ENCODE assay signal across 29 mouse cellular contexts in the genomic region with DNA sequence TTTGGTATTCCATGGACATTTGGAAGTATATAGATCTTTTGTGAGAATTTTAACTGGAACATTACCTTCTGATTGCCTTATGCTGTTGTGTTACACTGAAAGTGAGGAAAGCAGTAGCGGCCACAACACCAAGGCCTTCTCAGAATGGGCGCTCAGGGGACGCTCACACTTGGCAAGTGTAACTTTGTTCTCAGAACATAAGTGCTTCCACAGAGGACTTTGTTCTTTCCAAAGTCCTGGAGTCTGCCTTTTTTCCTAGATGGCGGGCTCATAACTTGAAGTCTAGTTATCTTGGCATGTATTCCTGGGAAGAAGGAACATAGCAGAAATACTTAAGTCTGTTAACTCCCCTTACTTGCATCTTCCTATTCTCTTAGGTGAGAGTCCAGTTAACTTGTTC. TPM values are rescaled to one million over a fixed set of nuclear protein-coding genes. Genes with fewer than 3 reads are reported as not detected.
DNase-seq lines count a peak whose midpoint lies in the region; ATAC-seq and TF ChIP-seq lines count a peak whose summit lies in the region.
"Had no signal": no experiment of that assay in that cellular context is flagged by ENCODE, and none has a peak within 500 bp of the region (broad histone marks: within the 10 kb centered on the region; RNA-seq: fewer than 3 reads in every experiment).

No protein-coding gene starts in this region.

- H3K27ac ChIP-seq in kidney, adult 2 months (ENCODE audit: insufficient read depth, low read depth, low read length): no peak overlapping the region
- H3K27ac ChIP-seq in kidney, embryonic 15.5 days: no peak overlapping the region
- H3K27ac ChIP-seq in midbrain, embryonic 11.5 days (ENCODE audit: low read depth, low read length): no peak overlapping the region
- H3K27ac ChIP-seq in midbrain, embryonic 13.5 days: no peak overlapping the region
- H3K27ac ChIP-seq: embryonic facial prominence, embryonic 10.5 days; embryonic facial prominence, embryonic 15.5 days; forebrain, embryonic 12.5 days; heart, embryonic 10.5 days; heart, embryonic 15.5 days; kidney, postnatal 0 days; lung, embryonic 15.5 days; midbrain, embryonic 10.5 days; neural tube, embryonic 13.5 days had no signal

- DNase-seq in heart, adult 11 months: peak; percentile 66
- DNase-seq in heart, adult 18-20 months: no peak
- peak; percentile 89 for DNase-seq in kidney, adult 2 months
- peak; percentile 53 for DNase-seq in midbrain, embryonic 11.5 days (ENCODE audit: low spot score, missing footprints)
- DNase-seq in urinary bladder, postnatal 36 days (ENCODE audit: low spot score in 2 of 2): no peak
- DNase-seq: cerebellum, adult 8-10 months; forebrain, postnatal 0 days; layer of hippocampus, postnatal 36 days; left cerebral cortex, postnatal 4 days; liver; thymus, postnatal 4 days had no signal

- H3K4me3 ChIP-seq in kidney, adult 2 months (ENCODE audit: insufficient read depth, low read depth, low read length): no peak overlapping the region
- no peak overlapping the region for H3K4me3 ChIP-seq in kidney, embryonic 15.5 days (replicated peaks)
- no peak overlapping the region for H3K4me3 ChIP-seq in midbrain, embryonic 11.5 days (ENCODE audit: low read depth, low read length)
- H3K4me3 ChIP-seq in midbrain, embryonic 13.5 days (replicated peaks): no peak overlapping the region
- H3K4me3 ChIP-seq: embryonic facial prominence, embryonic 10.5 days; embryonic facial prominence, embryonic 15.5 days; forebrain, embryonic 12.5 days; heart, embryonic 10.5 days; heart, embryonic 15.5 days; lung, embryonic 15.5 days; midbrain, embryonic 10.5 days; myocyte; neural tube, embryonic 13.5 days had no signal

- H3K4me2 ChIP-seq in kidney, embryonic 15.5 days: no peak overlapping the region
- H3K4me2 ChIP-seq in midbrain, embryonic 11.5 days: no peak overlapping the region
- no peak overlapping the region for H3K4me2 ChIP-seq in midbrain, embryonic 13.5 days (replicated peaks)
- H3K4me2 ChIP-seq: embryonic facial prominence, embryonic 15.5 days; forebrain, embryonic 12.5 days; heart, embryonic 15.5 days; lung, embryonic 15.5 days; neural tube, embryonic 13.5 days had no signal

- no peak for ATAC-seq in kidney, embryonic 15.5 days (replicated peaks; ENCODE audit: low FRiP score)
- ATAC-seq in midbrain, embryonic 11.5 days (ENCODE audit: low FRiP score): no peak
- no peak for ATAC-seq in midbrain, embryonic 13.5 days
- ATAC-seq: forebrain, postnatal 0 days had no signal

- H3K27me3 ChIP-seq in kidney, adult 2 months (replicated peaks; ENCODE audit: control insufficient read depth, insufficient read depth, low read length): no peaks in the 10 kb centered on the region
- no peaks in the 10 kb centered on the region for H3K27me3 ChIP-seq in kidney, embryonic 15.5 days
- no peaks in the 10 kb centered on the region for H3K27me3 ChIP-seq in midbrain, embryonic 11.5 days (ENCODE audit: control insufficient read depth, insufficient read depth, low read length)
- no peaks in the 10 kb centered on the region for H3K27me3 ChIP-seq in midbrain, embryonic 13.5 days
- H3K27me3 ChIP-seq: embryonic facial prominence, embryonic 15.5 days; forebrain, embryonic 12.5 days; heart, embryonic 15.5 days; lung, embryonic 15.5 days; neural tube, embryonic 13.5 days had no signal

- peaks cover 42% of the 10 kb centered on the region for H3K4me1 ChIP-seq in kidney, adult 2 months (ENCODE audit: control insufficient read depth, insufficient read depth, low read length)
- H3K4me1 ChIP-seq in kidney, embryonic 15.5 days: peaks cover 57% of the 10 kb centered on the region
- H3K4me1 ChIP-seq in midbrain, embryonic 11.5 days (ENCODE audit: control insufficient read depth, insufficient read depth, low read length): peaks cover 17% of the 10 kb centered on the region
- H3K4me1 ChIP-seq in midbrain, embryonic 13.5 days (replicated peaks): peaks cover 58% of the 10 kb centered on the region

- no peaks in the 10 kb centered on the region for H3K9me3 ChIP-seq in kidney, embryonic 15.5 days (replicated peaks)
- no peaks in the 10 kb centered on the region; the same call in 1 of the 2 replicates for H3K9me3 ChIP-seq in midbrain, embryonic 11.5 days (ENCODE audit: control insufficient read depth, low read length)
- H3K9me3 ChIP-seq in midbrain, embryonic 13.5 days: no peaks in the 10 kb centered on the region
- H3K9me3 ChIP-seq: embryonic facial prominence, embryonic 10.5 days; embryonic facial prominence, embryonic 15.5 days; forebrain, embryonic 12.5 days; heart, embryonic 10.5 days; heart, embryonic 15.5 days; lung, embryonic 15.5 days; midbrain, embryonic 10.5 days; neural tube, embryonic 13.5 days had no signal

- H3K36me3 ChIP-seq in kidney, adult 2 months (ENCODE audit: control insufficient read depth, insufficient read depth, low read length): peaks cover 2% of the 10 kb centered on the region; the same call in 1 of the 2 replicates
- H3K36me3 ChIP-seq in kidney, embryonic 15.5 days: peaks cover 35% of the 10 kb centered on the region
- H3K36me3 ChIP-seq in midbrain, embryonic 11.5 days (ENCODE audit: control insufficient read depth, insufficient read depth, low read length): peaks cover 6% of the 10 kb centered on the region
- H3K36me3 ChIP-seq in midbrain, embryonic 13.5 days: peaks cover 14% of the 10 kb centered on the region

- WGBS in kidney, adult 2 months: 56% methylated on average over 4 of the region's 4 CpGs
- whole genome bisulfite sequencing in kidney, embryonic 15.5 days: 89% methylated on average over 4 of the region's 4 CpGs
- WGBS in midbrain, embryonic 11.5 days: 95% methylated on average over 4 of the region's 4 CpGs
- WGBS in midbrain, embryonic 13.5 days: 96% methylated on average over 4 of the region's 4 CpGs

- no peak overlapping the region for H3K9ac ChIP-seq in kidney, embryonic 15.5 days
- no peak overlapping the region for H3K9ac ChIP-seq in midbrain, embryonic 11.5 days (ENCODE audit: low read length)
- H3K9ac ChIP-seq in midbrain, embryonic 13.5 days (replicated peaks): no peak overlapping the region
- H3K9ac ChIP-seq: embryonic facial prominence, embryonic 15.5 days; forebrain, embryonic 12.5 days; forebrain, postnatal 0 days; heart, embryonic 15.5 days; lung, embryonic 15.5 days; neural tube, embryonic 13.5 days had no signal

- TF ChIP-seq CTCF in kidney, adult 2 months (conservative IDR thresholded peaks at IDR 0.05; ENCODE audit: insufficient read depth, insufficient read length, low read depth, low read length): no peak

- no peak for TF ChIP-seq POLR2A in kidney, adult 2 months (IDR thresholded peaks at IDR 0.05; ENCODE audit: low read depth, low read length)

RNA-seq across cellular contexts. Expression of gene Smad5, which starts 4.3 kb away (rescaled TPM):
- 10 to 100 TPM; 26.6 to 26.9 TPM for total RNA-seq in heart, adult 18-20 months (2021)
- 21.1 and 31.4 TPM in 2 replicates for polyA plus RNA-seq in kidney, adult 2 months (2012; rRNA removed)
- polyA plus RNA-seq in kidney, embryonic 15.5 days (2015; fragmentation: Nextera tagmentation; extraction: Ambion mirVana): 33.3 and 34.6 TPM in 2 replicates
- polyA plus RNA-seq in midbrain, embryonic 11.5 days (2014; fragmentation: Nextera tagmentation; extraction: Ambion mirVana): 43.4 and 45.4 TPM in 2 replicates
- polyA plus RNA-seq in midbrain, embryonic 13.5 days (2015; fragmentation: Nextera tagmentation; extraction: Ambion mirVana): 24.8 and 26.5 TPM in 2 replicates

RNA-seq across cellular contexts. Expression of gene Gm45623, which starts 46.5 kb away (rescaled TPM):
- not detected for total RNA-seq in heart, adult 18-20 months (2021)
- 0.06 and 0.08 TPM in 2 replicates for polyA plus RNA-seq in kidney, adult 2 months (2012; rRNA removed)
- polyA plus RNA-seq in kidney, embryonic 15.5 days (2015; fragmentation: Nextera tagmentation; extraction: Ambion mirVana): not detected in 2 replicates
- polyA plus RNA-seq in midbrain, embryonic 11.5 days (2014; fragmentation: Nextera tagmentation; extraction: Ambion mirVana): not detected in 2 replicates
- 0.74 and 1.2 TPM in 2 replicates for polyA plus RNA-seq in midbrain, embryonic 13.5 days (2015; fragmentation: Nextera tagmentation; extraction: Ambion mirVana)
- total RNA-seq: adrenal gland, adult 18-20 months; gastrocnemius, adult 8-10 months; heart, postnatal 25 days; megakaryocyte progenitor cell, adult 5-6 weeks had no signal
- polyA plus RNA-seq: heart, embryonic 15.5 days; hindbrain, embryonic 11.5 days; kidney, postnatal 0 days; liver, embryonic 16.5 days; midbrain, embryonic 10.5 days; myocyte had no signal

Comparison
In these comparisons a context has a peak if more than half of its experiments do, and no peak if none do; other contexts are left out.
1. DNase-seq: peak in heart, adult 11 months (single experiment), kidney, adult 2 months (single experiment) and midbrain, embryonic 11.5 days (single experiment); none in heart, adult 18-20 months (0 of 2) and urinary bladder, postnatal 36 days (0 of 2).